Mouse (Mus musculus): ENCODE data around the gene Cd248. TPM values are rescaled to one million over a fixed set of nuclear protein-coding genes. Genes with fewer than 3 reads are reported as not detected.
A peak's percentile ranks its signal among the peaks of the same experiment; 100 is the strongest.

The Cd248 gene
- total and polyA plus RNA-seq, 2 experiments from 2014 or later: 12.5 to 16.4 TPM

GRCm38 (mm10) chr19:5113783-5114182 lies 45.9 kb downstream of the Cd248 start:
- Histone ChIP-seq H3K9me3 (ENCODE audit: low read length) (no peaks in the 10 kb centered on the region), H3K9ac (replicated peaks; ENCODE audit: low read length) (no peak overlapping the region), H3K4me3 (ENCODE audit: low read length) (no peak overlapping the region), H3K27me3 (ENCODE audit: insufficient read depth, low read length) (no peaks in the 10 kb centered on the region), H3K4me1 (ENCODE audit: insufficient read depth, low read length) (peaks cover 4% of the 10 kb centered on the region; the same call in 1 of the 2 replicates), H3K4me2 (ENCODE audit: low read depth, low read length) (no peak overlapping the region), H3K36me3 (ENCODE audit: insufficient read depth, low read length) (peaks cover 35% of the 10 kb centered on the region), H3K27ac (no peak overlapping the region)
- ATAC-seq (no peak), DNase-seq (ENCODE audit: low spot score) (peak; percentile 61)
- 72% methylated on average over 7 of the region's 7 CpGs for WGBS
- TF ChIP-seq CTCF (IDR thresholded peaks at IDR 0.05; ENCODE audit: low read depth): no peak

- no peaks in the 10 kb centered on the region for H3K27me3 ChIP-seq (ENCODE audit: insufficient read depth, low read length)
Measured at GRCm38 (mm10) chr19:5117494-5118383, 49.9 kb downstream of the Cd248 start.

GRCm38 (mm10) chr19:5118384-5118698 lies 50.5 kb downstream of the Cd248 start, which contains the start of gene Klc2:
Gene Klc2, minus strand, starts transcription at chr19:5118560.
- H3K36me3 ChIP-seq (ENCODE audit: insufficient read depth, low read length): no peaks in the 10 kb centered on the region
- H3K27me3 ChIP-seq (ENCODE audit: insufficient read depth, low read length): no peaks in the 10 kb centered on the region
- H3K9ac ChIP-seq (replicated peaks; ENCODE audit: low read length): peak within 1 kb of the TSS; percentile 75
- TF ChIP-seq CTCF (IDR thresholded peaks at IDR 0.05; ENCODE audit: low read depth): no peak
- DNase-seq (ENCODE audit: low spot score) (no peak), ATAC-seq (no peak; the same call in 1 of the 2 replicates)
- H3K9me3 ChIP-seq (ENCODE audit: low read length): no peaks in the 10 kb centered on the region
- WGBS: 2% methylated on average over 18 of the region's 18 CpGs
- peak within 1 kb of the TSS; percentile 83 for H3K4me3 ChIP-seq (ENCODE audit: low read length)
- peak within 1 kb of the TSS; percentile 83 for H3K4me2 ChIP-seq (ENCODE audit: low read depth, low read length)
- H3K4me1 ChIP-seq (ENCODE audit: insufficient read depth, low read length): peaks cover 4% of the 10 kb centered on the region; the same call in 1 of the 2 replicates
- peak within 1 kb of the TSS; percentile 95 for H3K27ac ChIP-seq

More at GRCm38 (mm10) chr19:5117494-5118383, 49.9 kb downstream of the Cd248 start:
- peak overlapping the region; percentile 83 for H3K4me2 ChIP-seq (ENCODE audit: low read depth, low read length)
- no peaks in the 10 kb centered on the region for H3K9me3 ChIP-seq (ENCODE audit: low read length)
- peak; percentile 91 for ATAC-seq
- H3K4me3 ChIP-seq (ENCODE audit: low read length): peak overlapping the region; percentile 83
- peak overlapping the region; percentile 75 for H3K9ac ChIP-seq (replicated peaks; ENCODE audit: low read length)
- WGBS: under 1% methylated on average over 75 of the region's 83 CpGs
- TF ChIP-seq CTCF (IDR thresholded peaks at IDR 0.05; ENCODE audit: low read depth): peak; percentile 95
- peak; percentile 95 for DNase-seq (ENCODE audit: low spot score)
- peak overlapping the region; percentile 95 for H3K27ac ChIP-seq
- H3K4me1 ChIP-seq (ENCODE audit: insufficient read depth, low read length): peaks cover 4% of the 10 kb centered on the region; the same call in 1 of the 2 replicates
- peaks cover 1% of the 10 kb centered on the region; the same call in 1 of the 2 replicates for H3K36me3 ChIP-seq (ENCODE audit: insufficient read depth, low read length)

Other genes starting within 250 kb of the Cd248 start
- 21.2 and 32.0 TPM in 2 replicates for gene Ccs, start 228.7 kb upstream of the Cd248 start, total RNA-seq (2014; rRNA removed)
- 48.4 and 51.1 TPM in 2 replicates for gene Ccs, start 228.7 kb upstream of the Cd248 start, polyA plus RNA-seq (2015; fragmentation: Nextera tagmentation; extraction: Ambion mirVana)
- gene Ccdc87, start 228.7 kb upstream of the Cd248 start, total RNA-seq (2014; rRNA removed): 0.72 and 0.89 TPM in 2 replicates
- gene Ccdc87, start 228.7 kb upstream of the Cd248 start, polyA plus RNA-seq (2015; fragmentation: Nextera tagmentation; extraction: Ambion mirVana): 0.71 and 0.83 TPM in 2 replicates
- 80.2 and 147 TPM in 2 replicates for gene Ctsf, start 212.9 kb upstream of the Cd248 start, total RNA-seq (2014; rRNA removed)
- gene Ctsf, start 212.9 kb upstream of the Cd248 start, polyA plus RNA-seq (2015; fragmentation: Nextera tagmentation; extraction: Ambion mirVana): 98.2 and 106 TPM in 2 replicates
- 6.8 and 8.4 TPM in 2 replicates for gene Actn3, start 190.2 kb upstream of the Cd248 start, total RNA-seq (2014; rRNA removed)
- gene Actn3, start 190.2 kb upstream of the Cd248 start, polyA plus RNA-seq (2015; fragmentation: Nextera tagmentation; extraction: Ambion mirVana): 3.8 and 3.9 TPM in 2 replicates
- 29.1 and 30.7 TPM in 2 replicates for gene Zdhhc24, start 189.4 kb upstream of the Cd248 start, total RNA-seq (2014; rRNA removed)
- 17.4 and 20.9 TPM in 2 replicates for gene Zdhhc24, start 189.4 kb upstream of the Cd248 start, polyA plus RNA-seq (2015; fragmentation: Nextera tagmentation; extraction: Ambion mirVana)
- 17.9 and 37.6 TPM in 2 replicates for gene Bbs1, start 161.4 kb upstream of the Cd248 start, total RNA-seq (2014; rRNA removed)
- 7.3 and 9.1 TPM in 2 replicates for gene Bbs1, start 161.4 kb upstream of the Cd248 start, polyA plus RNA-seq (2015; fragmentation: Nextera tagmentation; extraction: Ambion mirVana)
- gene Dpp3, start 139.8 kb upstream of the Cd248 start, total RNA-seq (2014; rRNA removed): 94.0 and 111 TPM in 2 replicates
- gene Dpp3, start 139.8 kb upstream of the Cd248 start, polyA plus RNA-seq (2015; fragmentation: Nextera tagmentation; extraction: Ambion mirVana): 78.3 and 79.2 TPM in 2 replicates
- 11.9 and 13.4 TPM in 2 replicates for gene Peli3, start 125.0 kb upstream of the Cd248 start, total RNA-seq (2014; rRNA removed)
- 8.1 and 8.6 TPM in 2 replicates for gene Peli3, start 125.0 kb upstream of the Cd248 start, polyA plus RNA-seq (2015; fragmentation: Nextera tagmentation; extraction: Ambion mirVana)
- 83.5 and 90.4 TPM in 2 replicates for gene Mrpl11, start 105.9 kb upstream of the Cd248 start, total RNA-seq (2014; rRNA removed)
- 138 and 139 TPM in 2 replicates for gene Mrpl11, start 105.9 kb upstream of the Cd248 start, polyA plus RNA-seq (2015; fragmentation: Nextera tagmentation; extraction: Ambion mirVana)
- gene Npas4, start 77.8 kb upstream of the Cd248 start, total RNA-seq (2014; rRNA removed): 1.9 and 3.0 TPM in 2 replicates
- gene Npas4, start 77.8 kb upstream of the Cd248 start, polyA plus RNA-seq (2015; fragmentation: Nextera tagmentation; extraction: Ambion mirVana): 0.13 and 0.20 TPM in 2 replicates
- gene Slc29a2, start 44.2 kb upstream of the Cd248 start, total RNA-seq (2014; rRNA removed): 13.9 and 22.5 TPM in 2 replicates
- 15.5 and 16.3 TPM in 2 replicates for gene Slc29a2, start 44.2 kb upstream of the Cd248 start, polyA plus RNA-seq (2015; fragmentation: Nextera tagmentation; extraction: Ambion mirVana)
- gene B4gat1, start 29.3 kb upstream of the Cd248 start, total RNA-seq (2014; rRNA removed): 166 and 178 TPM in 2 replicates
- 166 and 174 TPM in 2 replicates for gene B4gat1, start 29.3 kb upstream of the Cd248 start, polyA plus RNA-seq (2015; fragmentation: Nextera tagmentation; extraction: Ambion mirVana)
- gene AC124502.3, start 29.2 kb upstream of the Cd248 start, total RNA-seq (2014; rRNA removed): 4.5 and 8.5 TPM in 2 replicates
- 2.4 and 3.0 TPM in 2 replicates for gene AC124502.3, start 29.2 kb upstream of the Cd248 start, polyA plus RNA-seq (2015; fragmentation: Nextera tagmentation; extraction: Ambion mirVana)
- 5.0 and 5.5 TPM in 2 replicates for gene Brms1, start 26.7 kb upstream of the Cd248 start, total RNA-seq (2014; rRNA removed)
- 22.5 and 22.6 TPM in 2 replicates for gene Brms1, start 26.7 kb upstream of the Cd248 start, polyA plus RNA-seq (2015; fragmentation: Nextera tagmentation; extraction: Ambion mirVana)
- gene Rin1, start 17.6 kb upstream of the Cd248 start, total RNA-seq (2014; rRNA removed): 0.93 and 2.0 TPM in 2 replicates
- 0.72 and 0.86 TPM in 2 replicates for gene Rin1, start 17.6 kb upstream of the Cd248 start, polyA plus RNA-seq (2015; fragmentation: Nextera tagmentation; extraction: Ambion mirVana)
- gene Tmem151a, start 17.5 kb downstream of the Cd248 start, total RNA-seq (2014; rRNA removed): 68.9 and 76.6 TPM in 2 replicates
- 61.0 and 71.5 TPM in 2 replicates for gene Tmem151a, start 17.5 kb downstream of the Cd248 start, polyA plus RNA-seq (2015; fragmentation: Nextera tagmentation; extraction: Ambion mirVana)
- gene Yif1a, start 20.5 kb downstream of the Cd248 start, total RNA-seq (2014; rRNA removed): 59.7 and 69.0 TPM in 2 replicates
- 66.6 and 68.0 TPM in 2 replicates for gene Yif1a, start 20.5 kb downstream of the Cd248 start, polyA plus RNA-seq (2015; fragmentation: Nextera tagmentation; extraction: Ambion mirVana)
- 549 and 573 TPM in 2 replicates for gene Cnih2, start 30.4 kb downstream of the Cd248 start, total RNA-seq (2014; rRNA removed)
- 358 and 397 TPM in 2 replicates for gene Cnih2, start 30.4 kb downstream of the Cd248 start, polyA plus RNA-seq (2015; fragmentation: Nextera tagmentation; extraction: Ambion mirVana)
- gene Rab1b, start 39.0 kb downstream of the Cd248 start, total RNA-seq (2014; rRNA removed): 272 and 291 TPM in 2 replicates
- gene Rab1b, start 39.0 kb downstream of the Cd248 start, polyA plus RNA-seq (2015; fragmentation: Nextera tagmentation; extraction: Ambion mirVana): 229 and 230 TPM in 2 replicates
- gene Klc2, start 50.5 kb downstream of the Cd248 start, total RNA-seq (2014; rRNA removed): 191 and 227 TPM in 2 replicates
- 75.6 and 76.6 TPM in 2 replicates for gene Klc2, start 50.5 kb downstream of the Cd248 start, polyA plus RNA-seq (2015; fragmentation: Nextera tagmentation; extraction: Ambion mirVana)
- gene Pacs1, start 205.0 kb downstream of the Cd248 start, total RNA-seq (2014; rRNA removed): 60.3 and 63.6 TPM in 2 replicates
- 33.1 and 41.0 TPM in 2 replicates for gene Pacs1, start 205.0 kb downstream of the Cd248 start, polyA plus RNA-seq (2015; fragmentation: Nextera tagmentation; extraction: Ambion mirVana)
- gene Sf3b2, start 227.4 kb downstream of the Cd248 start, total RNA-seq (2014; rRNA removed): 266 and 341 TPM in 2 replicates
- 322 and 334 TPM in 2 replicates for gene Sf3b2, start 227.4 kb downstream of the Cd248 start, polyA plus RNA-seq (2015; fragmentation: Nextera tagmentation; extraction: Ambion mirVana)
- 25.0 and 27.3 TPM in 2 replicates for gene Gal3st3, start 230.3 kb downstream of the Cd248 start, total RNA-seq (2014; rRNA removed)
- 26.9 and 31.9 TPM in 2 replicates for gene Gal3st3, start 230.3 kb downstream of the Cd248 start, polyA plus RNA-seq (2015; fragmentation: Nextera tagmentation; extraction: Ambion mirVana)